Mouse (Mus musculus): ENCODE results near the gene Plcz1.

Plcz1 gene

GRCm38 (mm10) chr6:140041357-140041756, at the start of gene Plcz1:
Gene Plcz1 (minus strand): TSS chr6:140041457.
- in situ Hi-C loops (cut with MboI), result no loop called here

- in situ Hi-C loops (cut with MboI), result no loop called here
These were observed 48.6 kb upstream of the Plcz1 start for GRCm38 (mm10) chr6:140089855-140090254.

- in situ Hi-C loops (cut with MboI), result no loop called here
These were observed 40.5 kb upstream of the Plcz1 start for GRCm38 (mm10) chr6:140081739-140082138.

GRCm38 (mm10) chr6:140080933-140081332, 39.7 kb upstream of the Plcz1 start:
- in situ Hi-C loops (cut with MboI), result no loop called here

GRCm38 (mm10) chr6:140069177-140069576, 27.9 kb upstream of the Plcz1 start:
- in situ Hi-C loops (cut with MboI), result no loop called here

- in situ Hi-C loops (cut with MboI), result no loop called here
These were observed 13.1 kb upstream of the Plcz1 start for GRCm38 (mm10) chr6:140054271-140054928.

- in situ Hi-C loops (cut with MboI), result no loop called here
These were observed 10.2 kb upstream of the Plcz1 start for GRCm38 (mm10) chr6:140051476-140051875.

- in situ Hi-C loops (cut with MboI), result no loop called here
These were observed 305 bp downstream of the Plcz1 start, which contains the start of gene Capza3 for GRCm38 (mm10) chr6:140040952-140041351. Gene Capza3 (plus strand): TSS chr6:140041252.

- in situ Hi-C loops (cut with MboI), result no loop called here
These were observed 16.9 kb downstream of the Plcz1 start for GRCm38 (mm10) chr6:140024404-140024803.

- in situ Hi-C loops (cut with MboI), result no loop called here
These were observed 36.1 kb downstream of the Plcz1 start for GRCm38 (mm10) chr6:140005181-140005580.

- in situ Hi-C loops (cut with MboI), result no loop called here
These were observed 51.7 kb downstream of the Plcz1 start for GRCm38 (mm10) chr6:139989597-139989996.

- in situ Hi-C loops (cut with MboI), result no loop called here
These were observed 52.2 kb downstream of the Plcz1 start for GRCm38 (mm10) chr6:139989075-139989474.

GRCm38 (mm10) chr6:139986564-139986963, 54.7 kb downstream of the Plcz1 start:
- in situ Hi-C loops (cut with MboI), result no loop called here

GRCm38 (mm10) chr6:139984069-139984468, 57.2 kb downstream of the Plcz1 start:
- in situ Hi-C loops (cut with MboI), result no loop called here

GRCm38 (mm10) chr6:139981061-139981460, 60.2 kb downstream of the Plcz1 start:
- in situ Hi-C loops (cut with MboI), result no loop called here

GRCm38 (mm10) chr6:139978114-139978513, 63.1 kb downstream of the Plcz1 start:
- in situ Hi-C loops (cut with MboI), result no loop called here

- in situ Hi-C loops (cut with MboI), result no loop called here
These were observed 66.6 kb downstream of the Plcz1 start for GRCm38 (mm10) chr6:139974668-139975067.

- in situ Hi-C loops (cut with MboI), result no loop called here
These were observed 69.5 kb downstream of the Plcz1 start for GRCm38 (mm10) chr6:139971608-139972298.

- in situ Hi-C loops (cut with MboI), result no loop called here
These were observed 74.6 kb downstream of the Plcz1 start for GRCm38 (mm10) chr6:139966684-139967083.

- in situ Hi-C loops (cut with MboI), result no loop called here
These were observed 76.4 kb downstream of the Plcz1 start for GRCm38 (mm10) chr6:139964895-139965294.

- in situ Hi-C loops (cut with MboI), result no loop called here
These were observed 77.5 kb downstream of the Plcz1 start for GRCm38 (mm10) chr6:139963775-139964174.

GRCm38 (mm10) chr6:139957531-139958241, 83.6 kb downstream of the Plcz1 start:
- in situ Hi-C loops (cut with MboI), result no loop called here

GRCm38 (mm10) chr6:139953596-139953995, 87.7 kb downstream of the Plcz1 start:
- in situ Hi-C loops (cut with MboI), result no loop called here

Measured in mature B cell (primary cell).